Mouse (Mus musculus) gastrocnemius, adult 18-20 months (tissue): ENCODE data around the gene Spn. TPM values are rescaled to one million over a fixed set of nuclear protein-coding genes. Genes with fewer than 3 reads are reported as not detected.
"Not testable (repeated sequence)": the region's sequence is repeated elsewhere in the genome, so short reads cannot be mapped to it uniquely, and the experiment has no call there.

Experiments used
- DNase-seq: peaks from one replicate; pipeline ENCODE4 v3.0.0; 2021; ENCODE audit warnings: low spot score
- total RNA-seq, 2 experiments: library from RNA; stranded (reverse); gene quantifications; 2 replicates each; pipeline ENCODE4 v1.2.3; 2021

Gene Spn
- total RNA-seq, 2 experiments from 2014 or later: 0.07 to 0.14 TPM

DNA sequence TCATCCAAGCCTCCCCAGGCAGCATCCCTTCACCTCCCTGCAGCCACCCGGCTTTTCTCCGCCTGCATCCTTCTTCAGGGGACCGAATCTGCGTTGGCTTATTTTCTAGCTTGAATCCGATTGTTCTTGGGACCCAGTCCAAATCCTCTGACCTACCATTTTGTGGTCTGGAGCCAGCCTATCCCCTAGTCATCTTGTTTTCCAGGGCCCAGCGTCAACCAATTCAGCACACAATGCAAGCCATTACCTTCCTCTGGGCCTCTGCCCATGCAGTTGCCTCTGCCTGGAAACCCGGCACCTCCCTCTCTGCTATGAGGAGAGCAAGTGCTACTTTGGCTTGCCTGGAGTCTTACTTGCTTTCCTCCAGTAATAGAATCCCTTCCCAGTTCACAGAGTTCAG lies 32.1 kb downstream of the Spn start:
- no peak for DNase-seq

- peak; percentile 63 for DNase-seq
Observed at GRCm38 (mm10) chr7:127104560-127105332, 32.9 kb downstream of the Spn start.

- no peak for DNase-seq
Observed at GRCm38 (mm10) chr7:127103960-127104359, 33.7 kb downstream of the Spn start.

DNA sequence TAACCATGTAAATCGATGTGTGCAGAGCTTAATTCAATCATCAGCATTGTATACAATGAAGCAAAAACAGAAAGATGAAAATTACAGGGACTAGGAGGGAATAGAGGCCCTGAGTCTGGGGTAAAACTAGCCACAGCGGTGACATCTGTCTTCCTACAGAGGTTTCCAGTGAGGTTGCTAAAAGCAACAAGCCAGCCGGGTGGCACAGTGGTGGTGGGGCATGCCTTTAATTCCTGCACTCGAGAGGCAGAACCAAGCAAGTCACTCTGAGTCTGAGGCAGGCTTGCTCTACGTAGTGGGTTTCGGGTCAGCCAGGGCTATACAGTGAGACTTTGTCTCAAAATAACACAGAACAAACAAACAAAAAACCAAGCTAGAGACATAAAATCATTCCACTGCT lies 35.5 kb downstream of the Spn start:
- no peak for DNase-seq

- no peak for DNase-seq
Observed at GRCm38 (mm10) chr7:127101451-127102016, 36.1 kb downstream of the Spn start.

GRCm38 (mm10) chr7:127099528-127099927 lies 38.1 kb downstream of the Spn start:
- DNase-seq: no peak

- DNase-seq: no peak
Observed at GRCm38 (mm10) chr7:127098950-127099349, 38.7 kb downstream of the Spn start.

DNA sequence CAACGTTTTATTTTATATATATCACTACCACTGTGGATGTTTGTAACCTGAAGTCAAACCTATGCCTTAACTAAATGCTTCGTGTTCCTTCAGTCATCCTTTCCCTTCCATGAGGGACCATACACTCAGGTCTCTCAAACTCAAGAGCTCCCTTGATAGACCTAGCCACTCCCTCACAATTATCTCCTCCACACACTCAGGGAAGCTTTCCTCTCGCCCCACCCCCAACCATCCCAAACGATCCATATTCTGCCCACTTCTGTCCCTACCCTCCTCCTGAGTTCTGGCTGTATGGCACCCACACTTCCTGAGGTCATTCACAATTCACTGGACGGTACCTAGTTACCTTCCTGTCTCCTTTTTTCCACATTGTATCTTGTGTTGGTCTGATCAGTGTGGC lies 39.1 kb downstream of the Spn start:
- DNase-seq: no peak

- DNase-seq: no peak
Observed at GRCm38 (mm10) chr7:127096456-127096855, 41.2 kb downstream of the Spn start.

DNA sequence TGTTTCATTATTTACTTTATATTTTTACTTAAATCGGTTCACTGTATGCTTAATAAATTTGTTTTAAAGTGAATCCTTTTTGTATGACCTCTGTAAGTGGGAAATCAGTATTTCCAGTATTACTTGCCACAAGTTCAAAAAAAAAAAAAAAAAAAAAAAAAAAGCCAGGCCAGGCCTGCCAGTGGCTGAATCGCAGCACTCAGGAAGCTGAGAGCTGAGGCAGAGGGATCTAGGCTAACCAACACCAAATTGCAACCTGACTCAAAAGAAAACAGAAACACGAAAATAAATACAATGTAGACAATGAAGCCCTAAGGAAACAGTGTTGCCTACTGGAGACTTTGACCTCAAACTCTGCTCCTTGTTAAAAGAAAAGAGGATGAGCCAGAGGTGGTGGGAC lies 43.7 kb downstream of the Spn start:
- no peak for DNase-seq

DNA sequence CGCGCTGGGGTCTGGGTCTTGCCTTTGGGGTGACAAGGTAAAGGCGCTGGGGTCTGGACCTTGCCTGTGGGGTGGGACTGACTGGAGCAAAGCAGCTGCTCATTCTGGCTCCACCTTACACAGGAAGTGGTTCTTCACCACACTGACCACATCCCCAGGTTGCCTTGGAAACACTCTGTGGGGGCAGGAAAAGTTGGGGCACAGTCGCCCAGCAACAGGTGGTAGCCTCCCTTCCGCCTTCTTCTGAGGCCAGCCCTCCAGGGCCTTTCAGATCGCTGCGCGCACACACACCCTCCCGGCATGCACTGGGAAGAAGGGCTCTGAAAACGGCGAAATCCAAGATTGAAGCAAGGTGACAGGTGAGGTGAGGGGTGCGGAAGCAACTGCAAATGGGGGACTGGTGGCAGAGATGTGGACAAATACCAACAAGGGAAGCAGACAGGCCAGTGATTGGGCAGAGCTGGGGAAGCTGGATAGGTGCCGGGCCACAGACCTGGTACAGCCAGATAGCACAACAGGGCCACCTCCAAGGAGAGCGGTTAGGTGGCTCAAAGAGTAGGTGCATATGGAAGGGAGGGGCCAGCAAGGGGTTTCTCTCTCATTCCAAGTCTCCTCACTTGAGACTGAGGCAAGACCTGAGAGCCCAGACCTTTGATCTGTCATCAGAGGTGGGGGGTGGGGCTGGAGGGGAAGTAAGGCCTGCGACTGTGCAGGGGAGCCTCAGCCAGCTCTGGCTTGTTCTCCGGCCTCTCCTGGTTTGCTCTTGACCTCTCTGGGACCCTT lies 46.3 kb downstream of the Spn start, which contains the start of gene AI467606:
TSS of gene AI467606 (plus strand) at position 246 of the 783 bp plus-strand sequence.
- peak; percentile 34 for DNase-seq

GRCm38 (mm10) chr7:127090154-127091113 lies 47.2 kb downstream of the Spn start:
- no peak for DNase-seq

DNA sequence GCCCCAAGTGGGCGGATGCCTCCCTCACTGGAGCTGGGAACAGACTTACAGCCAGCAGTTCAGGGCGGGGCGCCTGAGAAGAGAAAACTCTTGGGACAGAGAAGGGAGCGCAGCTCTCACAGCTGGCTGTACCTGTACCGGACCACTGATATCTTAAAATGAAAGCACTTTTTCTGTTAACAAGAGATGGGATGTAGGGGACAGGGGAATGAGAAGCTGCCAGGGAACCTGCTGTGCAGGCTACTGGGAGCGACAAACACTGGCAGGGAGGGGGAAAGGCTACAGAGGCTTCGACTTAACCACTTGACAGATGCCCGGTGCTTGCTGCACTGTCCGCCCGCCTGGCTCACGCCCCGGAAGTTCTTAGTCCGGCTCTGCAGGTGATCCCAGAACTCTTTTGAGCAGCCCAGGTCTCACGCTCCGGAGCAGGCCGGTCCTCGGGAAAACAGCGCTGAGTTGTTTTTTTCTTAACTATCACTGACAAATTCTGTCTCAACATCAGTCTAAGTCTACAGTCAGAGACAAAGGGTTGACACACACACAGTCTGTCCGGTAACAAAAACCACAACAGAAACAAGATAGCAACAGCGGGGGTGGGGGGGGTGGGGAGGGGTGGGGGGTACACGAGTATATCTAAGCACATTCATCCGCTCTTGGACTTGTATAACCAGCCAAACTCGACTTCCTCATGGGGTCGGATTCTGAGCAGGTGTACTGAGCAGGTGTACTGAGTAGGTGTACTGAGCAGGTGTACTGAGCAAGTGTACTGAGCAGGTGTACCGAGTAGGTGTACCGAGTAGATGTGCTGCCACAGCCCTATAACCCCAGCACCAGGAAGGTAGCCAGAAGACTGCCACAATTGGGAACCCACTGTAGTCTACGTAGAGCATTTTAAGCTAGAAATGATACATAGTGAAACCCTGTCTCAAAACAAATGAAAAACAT lies 48.5 kb downstream of the Spn start:
- DNase-seq: no peak

GRCm38 (mm10) chr7:127088083-127088482 lies 49.5 kb downstream of the Spn start:
- DNase-seq: no peak

GRCm38 (mm10) chr7:127087278-127088010 lies 50.2 kb downstream of the Spn start, which contains the start of gene Zg16:
Zg16 (minus strand) TSS chr7:127087328.
- DNase-seq: not testable (repeated sequence)

GRCm38 (mm10) chr7:127085751-127086150 lies 51.9 kb downstream of the Spn start:
- DNase-seq: not testable (repeated sequence)

DNA sequence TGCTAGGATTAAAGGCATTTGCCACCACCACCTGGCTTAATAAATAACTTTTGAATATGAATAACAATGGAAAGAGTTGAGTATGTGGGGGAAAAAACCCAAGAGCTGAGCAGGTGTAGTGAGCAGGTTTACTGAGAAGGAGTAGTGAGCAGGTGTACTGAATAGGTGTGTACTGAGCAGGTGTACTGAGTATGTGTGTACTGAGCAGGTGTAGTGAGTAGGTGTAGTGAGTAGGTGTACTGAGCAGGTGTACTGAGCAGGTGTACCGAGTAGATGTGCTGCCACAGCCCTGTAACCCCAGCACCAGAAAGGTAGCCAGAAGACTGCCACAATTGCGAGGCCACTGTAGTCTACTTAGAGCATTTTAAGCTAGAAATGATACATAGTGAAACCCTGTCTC lies 52.8 kb downstream of the Spn start:
- no peak for DNase-seq

GRCm38 (mm10) chr7:127083689-127084088 lies 53.9 kb downstream of the Spn start:
- DNase-seq: no peak

GRCm38 (mm10) chr7:127082995-127083394 lies 54.6 kb downstream of the Spn start:
- no peak for DNase-seq
